Mouse (Mus musculus): ENCODE results near the gene Nxnl1.

DNA sequence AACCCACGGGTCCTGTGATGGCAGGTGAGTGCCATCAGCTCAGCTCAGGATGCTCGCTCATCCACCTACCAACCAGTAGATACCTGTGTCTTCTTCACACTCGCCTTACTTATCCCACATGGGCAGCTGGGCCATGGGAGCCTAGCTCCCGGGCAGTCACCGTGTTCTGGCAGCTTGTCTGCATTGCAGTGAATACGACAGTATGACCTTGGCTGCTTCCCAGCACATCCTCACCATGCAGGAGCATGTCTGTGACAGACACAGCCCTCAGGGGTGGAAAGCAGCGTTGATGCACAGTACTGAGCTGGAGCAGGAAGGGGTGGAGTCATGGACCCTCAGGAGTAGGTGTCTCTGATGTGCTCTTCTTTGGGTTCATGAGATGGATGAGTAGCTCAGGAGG is 8.0 kb upstream of the Nxnl1 start:
- TF ChIP-seq POLR2A (IDR thresholded peaks at IDR 0.05; ENCODE audit: borderline replicate concordance, control insufficient read depth, low read depth, low read length) (no peak), CTCF (IDR thresholded peaks at IDR 0.05; ENCODE audit: control insufficient read depth, insufficient read depth, low read length) (no peak)

All from bone marrow, adult 2 months (tissue).